Mouse (Mus musculus) forebrain, embryonic 10.5 days (tissue): ENCODE results near the gene Pcmt1. TPM values are rescaled to one million over a fixed set of nuclear protein-coding genes. Genes with fewer than 3 reads are reported as not detected.

Experiments used
- DNase-seq: peaks from one replicate; pipeline ENCODE4 v3.0.0-alpha.2; 2017; ENCODE audit warnings: low spot score; ENCODE audit errors: extremely low spot score
- H3K27ac ChIP-seq: fragments of 300-500 bp; sonication (generic); 2 replicates; pipeline ENCODE4 v1.5.1; 2016; ENCODE audit warnings: mild to moderate bottlenecking
- H3K27me3 ChIP-seq: fragments of 300-500 bp; sonication (generic); 2 replicates; pipeline ENCODE4 v1.6.1; 2016; ENCODE audit warnings: mild to moderate bottlenecking; ENCODE audit not compliant: poor library complexity, severe bottlenecking
- H3K36me3 ChIP-seq: fragments of 300-500 bp; sonication (generic); replicated peaks from 2 replicates; pipeline ENCODE4 v1.6.1; 2016; ENCODE audit warnings: mild to moderate bottlenecking, moderate library complexity
- H3K4me1 ChIP-seq: fragments of 300-500 bp; sonication (generic); 2 replicates; pipeline ENCODE4 v1.6.1; 2016
- H3K4me3 ChIP-seq: fragments of 300-500 bp; sonication (generic); 2 replicates; pipeline ENCODE4 v1.5.1; 2016; ENCODE audit warnings: mild to moderate bottlenecking, moderate library complexity
- H3K9me3 ChIP-seq: fragments of 300-500 bp; sonication (generic); 2 replicates; pipeline ENCODE4 v1.6.1; 2016; ENCODE audit warnings: mild to moderate bottlenecking, moderate library complexity
- WGBS: fragments of 180-500 bp; shearing (Covaris S2); methylation state at CpG from one replicate; pipeline ENCODE4 v1.1.7; 2016; 5-methylcytosine and 5-hydroxymethylcytosine counted together
- polyA plus RNA-seq: library from polyadenylated mRNA; unstranded; fragments of >200 nt; fragmentation: Nextera tagmentation; extraction: Ambion mirVana; gene quantifications from 2 replicates; pipeline ENCODE4 v1.2.1, GENCODE M21; 2016

Gene Pcmt1
- polyA plus RNA-seq, 1 experiment from 2014 or later = 134 TPM

GRCm38 (mm10) chr10:7673673-7674072, 7.3 kb downstream of the Pcmt1 start:
- no peak for DNase-seq
- Histone ChIP-seq H3K36me3 (peaks cover 89% of the 10 kb centered on the region), H3K4me1 (no peaks in the 10 kb centered on the region), H3K27ac (no peak overlapping the region), H3K4me3 (no peak overlapping the region), H3K27me3 (no peaks in the 10 kb centered on the region), H3K9me3 (no peaks in the 10 kb centered on the region)
- WGBS = 67% methylated on average over 1 of the region's 1 CpGs

DNA sequence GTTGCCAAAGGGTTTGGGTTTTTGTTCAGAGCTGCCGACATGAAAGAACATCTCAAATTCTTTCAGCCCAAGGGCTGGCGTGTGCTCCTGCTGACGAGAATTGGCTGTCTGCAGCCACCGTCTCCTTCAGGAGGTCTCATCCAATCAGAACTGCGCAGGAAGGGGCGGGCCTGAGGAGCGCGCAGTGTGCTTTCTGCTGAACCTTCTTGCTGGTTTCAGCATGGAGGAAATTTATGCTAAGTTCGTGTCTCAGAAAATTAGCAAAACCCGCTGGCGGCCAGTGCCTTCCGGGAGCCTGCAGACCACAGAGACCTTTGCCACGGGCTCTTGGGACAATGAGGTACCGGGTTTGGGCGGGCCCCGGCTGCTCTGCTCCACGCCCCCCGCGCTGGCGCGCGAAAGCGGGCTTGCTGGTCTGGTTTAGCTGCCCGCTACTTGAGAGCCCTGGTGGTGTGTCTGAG, 13.6 kb downstream of the Pcmt1 start, which contains the start of gene Nup43:
TSS of gene Nup43 (plus strand) at position 162 of the 461 bp plus-strand sequence.
- Histone ChIP-seq H3K36me3 (peaks cover 32% of the 10 kb centered on the region), H3K4me1 (peaks cover 17% of the 10 kb centered on the region), H3K9me3 (no peaks in the 10 kb centered on the region), H3K27me3 (no peaks in the 10 kb centered on the region), H3K4me3 (peak within 1 kb of the TSS; percentile 89), H3K27ac (peak within 1 kb of the TSS; percentile 88)
- DNase-seq = peak; percentile 88
- under 1% methylated on average over 24 of the region's 24 CpGs for WGBS

GRCm38 (mm10) chr10:7664889-7665288, 16.0 kb downstream of the Pcmt1 start:
- Histone ChIP-seq H3K9me3 (no peaks in the 10 kb centered on the region), H3K4me1 (peaks cover 22% of the 10 kb centered on the region), H3K27me3 (no peaks in the 10 kb centered on the region), H3K36me3 (peaks cover 7% of the 10 kb centered on the region), H3K4me3 (no peak overlapping the region), H3K27ac (no peak overlapping the region)
- WGBS = 88% methylated on average over 1 of the region's 1 CpGs
- DNase-seq = no peak

DNA sequence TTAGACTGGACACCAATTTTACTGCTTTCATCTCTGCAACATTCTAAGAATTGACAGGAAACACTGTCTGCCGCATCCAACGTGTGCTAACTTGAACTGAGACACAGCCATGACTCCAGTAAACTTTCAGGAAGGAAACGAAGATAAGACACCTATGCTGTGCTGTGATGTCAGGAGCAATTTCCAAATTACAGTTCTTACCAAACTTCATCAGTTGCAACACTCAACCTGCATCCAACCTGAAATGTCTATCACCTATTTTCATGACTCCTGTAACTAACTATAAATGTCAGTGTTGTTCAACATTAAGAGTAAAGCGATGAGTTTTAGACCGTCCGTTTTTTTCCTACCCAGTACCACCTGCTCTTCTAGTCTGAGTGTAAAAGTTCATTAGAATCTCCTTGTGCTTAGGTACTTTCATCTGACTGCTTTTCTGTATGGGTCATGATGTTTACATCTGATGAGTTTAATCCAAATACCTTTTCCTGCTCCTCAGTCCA, 16.9 kb downstream of the Pcmt1 start:
- Histone ChIP-seq H3K36me3 (peaks cover 7% of the 10 kb centered on the region; the same call in 1 of the 2 replicates), H3K27ac (peak overlapping the region; percentile 95), H3K4me1 (peaks cover 22% of the 10 kb centered on the region), H3K27me3 (no peaks in the 10 kb centered on the region), H3K4me3 (peak overlapping the region; percentile 67), H3K9me3 (no peaks in the 10 kb centered on the region)
- WGBS = 76% methylated on average over 6 of the region's 6 CpGs
- DNase-seq = no peak

- H3K27ac ChIP-seq = peak overlapping the region; percentile 95
- peaks cover 20% of the 10 kb centered on the region for H3K4me1 ChIP-seq
- H3K27me3 ChIP-seq = no peaks in the 10 kb centered on the region
- no peaks in the 10 kb centered on the region for H3K9me3 ChIP-seq
- DNase-seq = no peak
- under 1% methylated on average over 64 of the region's 64 CpGs for WGBS
- H3K36me3 ChIP-seq = peaks cover 12% of the 10 kb centered on the region; the same call in 1 of the 2 replicates
- peak overlapping the region; percentile 67 for H3K4me3 ChIP-seq
Observed at GRCm38 (mm10) chr10:7663159-7664026, 17.5 kb downstream of the Pcmt1 start.

GRCm38 (mm10) chr10:7662471-7663141, 18.3 kb downstream of the Pcmt1 start:
- under 1% methylated on average over 44 of the region's 44 CpGs for WGBS
- peak; percentile 84 for DNase-seq
- peak overlapping the region; percentile 67 for H3K4me3 ChIP-seq
- peak overlapping the region; percentile 95 for H3K27ac ChIP-seq
- peaks cover 14% of the 10 kb centered on the region for H3K4me1 ChIP-seq
- peaks cover 14% of the 10 kb centered on the region; the same call in 1 of the 2 replicates for H3K36me3 ChIP-seq
- H3K9me3 ChIP-seq = no peaks in the 10 kb centered on the region
- H3K27me3 ChIP-seq = no peaks in the 10 kb centered on the region

DNA sequence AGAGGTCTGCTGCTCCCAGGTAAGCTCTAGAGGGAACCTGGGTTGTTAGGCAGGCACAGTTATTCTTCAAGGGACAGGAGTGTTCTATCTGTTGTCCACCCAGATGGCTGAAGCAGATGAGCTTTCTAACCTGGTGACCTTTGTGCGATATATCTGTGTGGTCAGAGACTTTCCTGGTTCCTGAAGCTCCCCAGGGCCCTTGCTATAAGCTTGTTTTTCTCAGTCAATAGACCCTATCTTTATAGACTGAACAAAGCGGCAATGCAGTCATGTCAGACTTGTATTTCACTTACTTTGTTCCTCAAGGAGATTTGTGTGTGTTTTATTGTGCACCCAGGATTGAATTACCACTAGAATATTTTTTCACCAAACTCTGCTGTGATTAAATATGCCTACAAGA, 29.9 kb downstream of the Pcmt1 start:
- peaks cover 27% of the 10 kb centered on the region for H3K36me3 ChIP-seq
- H3K4me3 ChIP-seq = no peak overlapping the region
- H3K4me1 ChIP-seq = no peaks in the 10 kb centered on the region
- WGBS = 97% methylated on average over 2 of the region's 2 CpGs
- no peak overlapping the region for H3K27ac ChIP-seq
- no peaks in the 10 kb centered on the region for H3K9me3 ChIP-seq
- H3K27me3 ChIP-seq = no peaks in the 10 kb centered on the region
- DNase-seq = no peak

GRCm38 (mm10) chr10:7649059-7649458, 31.9 kb downstream of the Pcmt1 start:
- Histone ChIP-seq H3K36me3 (peaks cover 46% of the 10 kb centered on the region), H3K9me3 (no peaks in the 10 kb centered on the region), H3K27ac (no peak overlapping the region), H3K4me1 (no peaks in the 10 kb centered on the region), H3K4me3 (no peak overlapping the region), H3K27me3 (no peaks in the 10 kb centered on the region)
- 90% methylated on average over 4 of the region's 4 CpGs for WGBS
- DNase-seq = no peak

DNA sequence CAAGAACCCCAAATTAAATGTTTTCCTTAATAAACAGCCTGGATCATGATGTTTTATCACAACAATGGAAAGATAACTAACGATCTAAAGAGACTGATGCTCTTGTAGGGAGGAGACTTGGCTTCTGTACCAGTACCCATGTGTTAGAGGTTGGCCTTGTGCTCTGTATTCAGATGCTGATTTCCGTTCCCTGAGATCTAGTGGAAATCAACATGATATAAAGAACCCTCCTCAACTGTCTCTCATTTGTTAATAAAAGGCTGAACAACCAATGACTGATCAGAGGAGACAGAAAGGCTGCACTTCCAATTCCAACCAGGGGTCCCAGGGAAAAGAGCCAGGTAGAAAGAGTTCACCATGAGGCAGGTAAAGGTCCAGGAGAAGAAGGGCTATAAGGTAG, 35.0 kb downstream of the Pcmt1 start:
- no peaks in the 10 kb centered on the region for H3K27me3 ChIP-seq
- H3K4me3 ChIP-seq = no peak overlapping the region
- no peak overlapping the region for H3K27ac ChIP-seq
- no peaks in the 10 kb centered on the region for H3K9me3 ChIP-seq
- H3K36me3 ChIP-seq = peaks cover 72% of the 10 kb centered on the region
- no peak for DNase-seq
- WGBS = 92% methylated on average over 2 of the region's 2 CpGs
- no peaks in the 10 kb centered on the region for H3K4me1 ChIP-seq

GRCm38 (mm10) chr10:7640366-7640765, 40.6 kb downstream of the Pcmt1 start:
- H3K27me3 ChIP-seq = no peaks in the 10 kb centered on the region
- peaks cover 83% of the 10 kb centered on the region for H3K36me3 ChIP-seq
- no peak overlapping the region for H3K4me3 ChIP-seq
- 95% methylated on average over 12 of the region's 12 CpGs for WGBS
- DNase-seq = no peak
- H3K27ac ChIP-seq = no peak overlapping the region
- no peaks in the 10 kb centered on the region for H3K4me1 ChIP-seq
- H3K9me3 ChIP-seq = no peaks in the 10 kb centered on the region

- WGBS = 93% methylated on average over 16 of the region's 16 CpGs
- H3K4me3 ChIP-seq = no peak overlapping the region
- no peak overlapping the region for H3K27ac ChIP-seq
- no peaks in the 10 kb centered on the region for H3K4me1 ChIP-seq
- H3K36me3 ChIP-seq = peaks cover 52% of the 10 kb centered on the region
- H3K27me3 ChIP-seq = no peaks in the 10 kb centered on the region
- no peak for DNase-seq
- H3K9me3 ChIP-seq = no peaks in the 10 kb centered on the region
Observed at GRCm38 (mm10) chr10:7630951-7631720, 49.8 kb downstream of the Pcmt1 start.

DNA sequence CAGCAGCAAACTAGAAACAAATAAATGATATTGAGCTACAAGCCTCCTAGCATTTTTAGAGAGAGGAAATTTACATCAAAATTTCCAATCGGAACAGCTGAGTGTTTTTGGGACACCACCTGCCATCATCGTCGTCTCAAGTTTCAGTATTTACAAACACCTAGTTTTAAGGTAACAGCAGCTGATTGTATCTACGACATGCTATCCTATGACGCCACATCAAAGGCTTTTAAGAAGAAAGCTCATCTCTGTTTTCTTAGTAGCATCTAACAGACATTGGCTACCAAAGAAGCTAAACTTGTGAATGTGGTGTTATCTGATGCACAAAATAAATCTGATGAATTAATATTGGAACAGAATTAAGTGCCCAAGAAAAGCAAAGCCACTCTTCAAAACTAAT, 50.6 kb downstream of the Pcmt1 start:
- Histone ChIP-seq H3K36me3 (peaks cover 52% of the 10 kb centered on the region), H3K27me3 (no peaks in the 10 kb centered on the region), H3K9me3 (no peaks in the 10 kb centered on the region), H3K4me3 (no peak overlapping the region), H3K4me1 (no peaks in the 10 kb centered on the region), H3K27ac (no peak overlapping the region)
- WGBS = 98% methylated on average over 5 of the region's 5 CpGs
- DNase-seq = no peak
